Mouse (Mus musculus): ENCODE measurements around the gene Pdrg1. TPM values are rescaled to one million over a fixed set of nuclear protein-coding genes. Genes with fewer than 3 reads are reported as not detected.

The Pdrg1 gene
- total and polyA plus RNA-seq, 2 experiments, result 14.4 to 28.3 TPM

- Histone ChIP-seq H3K36me3 (ENCODE audit: control insufficient read depth, insufficient read depth, low read length) (peaks cover 5% of the 10 kb centered on the region; the same call in 1 of the 2 replicates), H3K27ac (replicated peaks; ENCODE audit: insufficient read depth, low read depth, low read length) (no peak overlapping the region), H3K4me3 (ENCODE audit: insufficient read depth, low read depth, low read length) (no peak overlapping the region), H3K9ac (ENCODE audit: low read depth, low read length) (no peak overlapping the region), H3K79me2 (ENCODE audit: control insufficient read depth, insufficient read depth, low read length) (peaks cover 9% of the 10 kb centered on the region), H3K27me3 (ENCODE audit: control insufficient read depth, insufficient read depth, low read length) (no peaks in the 10 kb centered on the region), H3K4me1 (ENCODE audit: control insufficient read depth, insufficient read depth, low read length) (peaks cover 4% of the 10 kb centered on the region; the same call in 1 of the 2 replicates)
- no peak for DNase-seq (ENCODE audit: extremely low read depth, low read depth, low spot score)
- 46% methylated on average over 8 of the region's 8 CpGs for WGBS
- TF ChIP-seq CTCF (IDR thresholded peaks at IDR 0.05; ENCODE audit: low read depth, low read length), result no peak
- TF ChIP-seq POLR2A (IDR thresholded peaks at IDR 0.05; ENCODE audit: extremely low read depth, insufficient read depth, low read length), result no peak
Observed at GRCm38 (mm10) chr2:153015804-153016203, 577 bp upstream of the Pdrg1 start.

- no peak overlapping the region for H3K27ac ChIP-seq (replicated peaks; ENCODE audit: insufficient read depth, low read depth, low read length)
- no peak for TF ChIP-seq POLR2A (IDR thresholded peaks at IDR 0.05; ENCODE audit: extremely low read depth, insufficient read depth, low read length)
- TF ChIP-seq CTCF (IDR thresholded peaks at IDR 0.05; ENCODE audit: low read depth, low read length), result no peak
- DNase-seq (ENCODE audit: extremely low read depth, low read depth, low spot score), result peak; percentile 9
- H3K4me3 ChIP-seq (ENCODE audit: insufficient read depth, low read depth, low read length), result peak overlapping the region; percentile 91; the same call in 1 of the 2 replicates
- H3K36me3 ChIP-seq (ENCODE audit: control insufficient read depth, insufficient read depth, low read length), result peaks cover 11% of the 10 kb centered on the region; the same call in 1 of the 2 replicates
- no peaks in the 10 kb centered on the region for H3K27me3 ChIP-seq (ENCODE audit: control insufficient read depth, insufficient read depth, low read length)
- no peak overlapping the region; the same call in 1 of the 2 replicates for H3K9ac ChIP-seq (ENCODE audit: low read depth, low read length)
- peaks cover 4% of the 10 kb centered on the region; the same call in 1 of the 2 replicates for H3K4me1 ChIP-seq (ENCODE audit: control insufficient read depth, insufficient read depth, low read length)
- WGBS, result 88% methylated on average over 11 of the region's 11 CpGs
- H3K79me2 ChIP-seq (ENCODE audit: control insufficient read depth, insufficient read depth, low read length), result peaks cover 9% of the 10 kb centered on the region
Observed at GRCm38 (mm10) chr2:153013724-153014515, 1.3 kb downstream of the Pdrg1 start.

GRCm38 (mm10) chr2:153009192-153009973 lies 5.8 kb downstream of the Pdrg1 start:
- WGBS, result 84% methylated on average over 12 of the region's 12 CpGs
- TF ChIP-seq CTCF (IDR thresholded peaks at IDR 0.05; ENCODE audit: low read depth, low read length) (no peak), POLR2A (IDR thresholded peaks at IDR 0.05; ENCODE audit: extremely low read depth, insufficient read depth, low read length) (no peak)

GRCm38 (mm10) chr2:153005981-153006380 lies 9.2 kb downstream of the Pdrg1 start:
- H3K4me3 ChIP-seq (ENCODE audit: insufficient read depth, low read depth, low read length), result no peak overlapping the region
- H3K27me3 ChIP-seq (ENCODE audit: control insufficient read depth, insufficient read depth, low read length), result no peaks in the 10 kb centered on the region
- TF ChIP-seq POLR2A (IDR thresholded peaks at IDR 0.05; ENCODE audit: extremely low read depth, insufficient read depth, low read length) (no peak), CTCF (IDR thresholded peaks at IDR 0.05; ENCODE audit: low read depth, low read length) (no peak)
- H3K79me2 ChIP-seq (ENCODE audit: control insufficient read depth, insufficient read depth, low read length), result no peaks in the 10 kb centered on the region
- DNase-seq (ENCODE audit: extremely low read depth, low read depth, low spot score), result no peak
- no peak overlapping the region for H3K9ac ChIP-seq (ENCODE audit: low read depth, low read length)
- H3K36me3 ChIP-seq (ENCODE audit: control insufficient read depth, insufficient read depth, low read length), result peaks cover 11% of the 10 kb centered on the region; the same call in 1 of the 2 replicates
- WGBS, result 84% methylated on average over 3 of the region's 3 CpGs
- H3K4me1 ChIP-seq (ENCODE audit: control insufficient read depth, insufficient read depth, low read length), result no peaks in the 10 kb centered on the region
- H3K27ac ChIP-seq (replicated peaks; ENCODE audit: insufficient read depth, low read depth, low read length), result no peak overlapping the region

More at GRCm38 (mm10) chr2:153009192-153009973, 5.8 kb downstream of the Pdrg1 start:
- DNase-seq (ENCODE audit: extremely low read depth, low read depth, low spot score), result no peak
- H3K4me3 ChIP-seq (ENCODE audit: insufficient read depth, low read depth, low read length), result no peak overlapping the region
- H3K36me3 ChIP-seq (ENCODE audit: control insufficient read depth, insufficient read depth, low read length), result peaks cover 15% of the 10 kb centered on the region; the same call in 1 of the 2 replicates
- peaks cover 3% of the 10 kb centered on the region; the same call in 1 of the 2 replicates for H3K4me1 ChIP-seq (ENCODE audit: control insufficient read depth, insufficient read depth, low read length)
- H3K9ac ChIP-seq (ENCODE audit: low read depth, low read length), result no peak overlapping the region
- no peaks in the 10 kb centered on the region for H3K27me3 ChIP-seq (ENCODE audit: control insufficient read depth, insufficient read depth, low read length)
- H3K79me2 ChIP-seq (ENCODE audit: control insufficient read depth, insufficient read depth, low read length), result peaks cover 2% of the 10 kb centered on the region
- no peak overlapping the region for H3K27ac ChIP-seq (replicated peaks; ENCODE audit: insufficient read depth, low read depth, low read length)

GRCm38 (mm10) chr2:153003681-153004338 lies 11.4 kb downstream of the Pdrg1 start:
- 61% methylated on average over 13 of the region's 13 CpGs for WGBS
- Histone ChIP-seq H3K9ac (ENCODE audit: low read depth, low read length) (no peak overlapping the region), H3K27ac (replicated peaks; ENCODE audit: insufficient read depth, low read depth, low read length) (no peak overlapping the region), H3K4me3 (ENCODE audit: insufficient read depth, low read depth, low read length) (no peak overlapping the region), H3K4me1 (ENCODE audit: control insufficient read depth, insufficient read depth, low read length) (no peaks in the 10 kb centered on the region), H3K36me3 (ENCODE audit: control insufficient read depth, insufficient read depth, low read length) (peaks cover 3% of the 10 kb centered on the region; the same call in 1 of the 2 replicates), H3K79me2 (ENCODE audit: control insufficient read depth, insufficient read depth, low read length) (no peaks in the 10 kb centered on the region), H3K27me3 (ENCODE audit: control insufficient read depth, insufficient read depth, low read length) (no peaks in the 10 kb centered on the region)
- TF ChIP-seq POLR2A (IDR thresholded peaks at IDR 0.05; ENCODE audit: extremely low read depth, insufficient read depth, low read length) (no peak), CTCF (IDR thresholded peaks at IDR 0.05; ENCODE audit: low read depth, low read length) (no peak)
- DNase-seq (ENCODE audit: extremely low read depth, low read depth, low spot score), result no peak

Data from liver, adult 2 months (tissue).